18 mouse cellular contexts compared by ENCODE assay signal in genomic region chr1:105067049-105067795, GRCm38 (mm10).
DNase-seq lines count a peak whose midpoint lies in the region; ATAC-seq and TF ChIP-seq lines count a peak whose summit lies in the region.
"Had no signal": no experiment of that assay in that cellular context is flagged by ENCODE, and none has a peak within 500 bp of the region (broad histone marks: within the 10 kb centered on the region; RNA-seq: fewer than 3 reads in every experiment).

No protein-coding gene starts in this region.

- H3K27me3 ChIP-seq in forebrain, embryonic 14.5 days (replicated peaks; ENCODE audit: control insufficient read depth, insufficient read depth, low read length), result no peaks in the 10 kb centered on the region
- H3K27me3 ChIP-seq in forebrain, embryonic 10.5 days (ENCODE audit: poor library complexity, severe bottlenecking), result no peaks in the 10 kb centered on the region
- H3K27me3 ChIP-seq: embryonic facial prominence, embryonic 13.5 days; heart, embryonic 15.5 days; liver, embryonic 15.5 days had no signal

- DNase-seq in forebrain, embryonic 14.5 days (ENCODE audit: low spot score), result peak; percentile 17
- DNase-seq in forebrain, embryonic 10.5 days (ENCODE audit: extremely low spot score, low spot score), result no peak
- DNase-seq in left cerebral cortex, adult 2 months (ENCODE audit: extremely low spot score in 1 of 2, low spot score in 2 of 2), result no peak
- DNase-seq in left cerebral cortex, adult 8-10 months (ENCODE audit: low spot score in 2 of 2), result no peak
- DNase-seq in brain, embryonic 18.5 days (ENCODE audit: low read depth, low spot score), result peak; percentile 16
- peak; percentile 44 to 50 for DNase-seq in cerebellum, postnatal 10 days
- no peak for DNase-seq in Muller cell, postnatal 12 days (ENCODE audit: inconsistent ontology term)
- DNase-seq: adrenal gland, postnatal 14 days; gastrocnemius, postnatal 14 days; kidney, adult 2 months; kidney, postnatal 36 days; lung, embryonic 14.5 days; lung, postnatal 14 days; thymus, postnatal 4 days had no signal

- TF ChIP-seq CTCF in left cerebral cortex, adult 2 months (IDR thresholded peaks at IDR 0.05), result no peak

- H3K9ac ChIP-seq in forebrain, embryonic 14.5 days (ENCODE audit: low read length), result no peak overlapping the region
- H3K9ac ChIP-seq: embryonic facial prominence, embryonic 13.5 days; heart, embryonic 15.5 days; liver, embryonic 15.5 days; lung, embryonic 14.5 days had no signal

- no peak for ATAC-seq in forebrain, embryonic 14.5 days

- intact Hi-C loops in left cerebral cortex, adult 2 months (cut with DNase I), result no loop called here

- H3K4me1 ChIP-seq in forebrain, embryonic 14.5 days (ENCODE audit: control insufficient read depth, insufficient read depth, low read length), result no peaks in the 10 kb centered on the region
- no peaks in the 10 kb centered on the region for H3K4me1 ChIP-seq in forebrain, embryonic 10.5 days
- H3K4me1 ChIP-seq: embryonic facial prominence, embryonic 13.5 days; heart, embryonic 10.5 days; heart, embryonic 15.5 days; liver, embryonic 15.5 days had no signal

- 64% methylated on average over 4 of the region's 4 CpGs for WGBS in forebrain, embryonic 14.5 days
- 84% methylated on average over 4 of the region's 4 CpGs for WGBS in forebrain, embryonic 10.5 days

- no peak overlapping the region for H3K4me2 ChIP-seq in forebrain, embryonic 14.5 days (ENCODE audit: low read length)
- H3K4me2 ChIP-seq: embryonic facial prominence, embryonic 13.5 days; heart, embryonic 15.5 days; liver, embryonic 15.5 days; lung, embryonic 14.5 days had no signal

- H3K36me3 ChIP-seq in forebrain, embryonic 14.5 days (ENCODE audit: control insufficient read depth, insufficient read depth, low read length), result no peaks in the 10 kb centered on the region
- no peaks in the 10 kb centered on the region for H3K36me3 ChIP-seq in forebrain, embryonic 10.5 days (replicated peaks)
- H3K36me3 ChIP-seq: embryonic facial prominence, embryonic 13.5 days; heart, embryonic 10.5 days; heart, embryonic 15.5 days; liver, embryonic 15.5 days had no signal

- no peak overlapping the region for H3K4me3 ChIP-seq in forebrain, embryonic 14.5 days (ENCODE audit: low read depth, low read length)
- H3K4me3 ChIP-seq in forebrain, embryonic 10.5 days, result no peak overlapping the region
- H3K4me3 ChIP-seq in left cerebral cortex, adult 2 months, result no peak overlapping the region
- H3K4me3 ChIP-seq: embryonic facial prominence, embryonic 13.5 days; heart, embryonic 10.5 days; heart, embryonic 15.5 days; liver, embryonic 15.5 days had no signal

- H3K27ac ChIP-seq in forebrain, embryonic 14.5 days (ENCODE audit: low read depth, low read length), result no peak overlapping the region
- no peak overlapping the region for H3K27ac ChIP-seq in forebrain, embryonic 10.5 days
- peak overlapping the region; percentile 53; the same call in 1 of the 2 replicates for H3K27ac ChIP-seq in left cerebral cortex, adult 2 months
- H3K27ac ChIP-seq: embryonic facial prominence, embryonic 13.5 days; heart, embryonic 10.5 days; heart, embryonic 15.5 days; liver, embryonic 15.5 days had no signal

- no peaks in the 10 kb centered on the region for H3K9me3 ChIP-seq in forebrain, embryonic 14.5 days (replicated peaks; ENCODE audit: control insufficient read depth, low read length)
- H3K9me3 ChIP-seq in forebrain, embryonic 10.5 days, result no peaks in the 10 kb centered on the region
- H3K9me3 ChIP-seq: embryonic facial prominence, embryonic 13.5 days; heart, embryonic 10.5 days; heart, embryonic 15.5 days; liver, embryonic 15.5 days had no signal

Comparison
In these comparisons a context has a peak if more than half of its experiments do, and no peak if none do; other contexts are left out.
1. DNase-seq: peak in forebrain, embryonic 14.5 days (single experiment), brain, embryonic 18.5 days (single experiment) and cerebellum, postnatal 10 days (2 of 2); none in forebrain, embryonic 10.5 days (single experiment), left cerebral cortex, adult 2 months (0 of 2), left cerebral cortex, adult 8-10 months (0 of 2) and Muller cell, postnatal 12 days (single experiment).